Mouse (Mus musculus) hindbrain, embryonic 15.5 days (tissue): Measurements from ENCODE around the gene Pbdc1. TPM values are rescaled to one million over a fixed set of nuclear protein-coding genes. Genes with fewer than 3 reads are reported as not detected.
"Not testable (repeated sequence)": the region's sequence is repeated elsewhere in the genome, so short reads cannot be mapped to it uniquely, and the experiment has no call there.

Experiments used
- ATAC-seq: fragments of 200-750 bp; cut with Nextera tagmentation; 2 replicates; pipeline ENCODE4 v1.8.0; 2017; ENCODE audit warnings: low read depth, moderate number of reproducible peaks, moderate TSS enrichment; ENCODE audit not compliant: low FRiP score
- H3K27ac ChIP-seq: fragments of 300-500 bp; sonication (generic); replicated peaks from 2 replicates; pipeline ENCODE4 v1.5.1; 2015; ENCODE audit warnings: mild to moderate bottlenecking, inconsistent platforms
- H3K27me3 ChIP-seq: fragments of 300-500 bp; sonication (generic); 2 replicates; pipeline ENCODE4 v1.6.1; 2015; ENCODE audit warnings: control low read depth, inconsistent platforms
- H3K36me3 ChIP-seq: fragments of 300-500 bp; sonication (generic); 2 replicates; pipeline ENCODE4 v1.6.1; 2015; ENCODE audit warnings: control low read depth, inconsistent platforms
- H3K4me1 ChIP-seq: fragments of 300-500 bp; sonication (generic); replicated peaks from 2 replicates; pipeline ENCODE4 v1.6.1; 2015; ENCODE audit warnings: control low read depth, inconsistent platforms
- H3K4me2 ChIP-seq: fragments of 300-500 bp; sonication (generic); 2 replicates; pipeline ENCODE4 v1.6.1; 2015; ENCODE audit warnings: moderate library complexity, mild to moderate bottlenecking, inconsistent platforms
- H3K4me3 ChIP-seq: fragments of 300-500 bp; sonication (generic); 2 replicates; pipeline ENCODE4 v1.5.1; 2015; ENCODE audit warnings: mild to moderate bottlenecking, inconsistent platforms
- H3K9ac ChIP-seq: fragments of 300-500 bp; sonication (generic); 2 replicates; pipeline ENCODE4 v1.6.1; 2015; ENCODE audit warnings: inconsistent platforms
- H3K9me3 ChIP-seq: fragments of 300-500 bp; sonication (generic); 2 replicates; pipeline ENCODE4 v1.6.1; 2016; ENCODE audit warnings: control low read depth, inconsistent platforms
- WGBS: fragments of 180-500 bp; shearing (Covaris S2); methylation state at CpG from one replicate; pipeline ENCODE4 v1.1.7; 2015; 5-methylcytosine and 5-hydroxymethylcytosine counted together
- polyA plus RNA-seq: library from polyadenylated mRNA; unstranded; fragments of >200 nt; fragmentation: Nextera tagmentation; extraction: Ambion mirVana; gene quantifications from 2 replicates; pipeline ENCODE4 v1.2.1, GENCODE M21; 2015

The Pbdc1 gene
- polyA plus RNA-seq, 1 experiment from 2014 or later = 30.9 TPM

- ATAC-seq = peak; percentile 79
- H3K9me3 ChIP-seq = no peaks in the 10 kb centered on the region
- peaks cover 37% of the 10 kb centered on the region for H3K27me3 ChIP-seq
- H3K4me3 ChIP-seq = peak overlapping the region; percentile 69
- peak overlapping the region; percentile 64 for H3K4me2 ChIP-seq
- peak overlapping the region; percentile 86 for H3K9ac ChIP-seq
- 18% methylated on average over 38 of the region's 38 CpGs for WGBS
- H3K36me3 ChIP-seq = peaks cover 5% of the 10 kb centered on the region; the same call in 1 of the 2 replicates
- peak overlapping the region; percentile 91 for H3K27ac ChIP-seq
- peaks cover 17% of the 10 kb centered on the region for H3K4me1 ChIP-seq
These were observed 41.8 kb downstream of the Pbdc1 start for GRCm38 (mm10) chrX:105121227-105121865.

DNA sequence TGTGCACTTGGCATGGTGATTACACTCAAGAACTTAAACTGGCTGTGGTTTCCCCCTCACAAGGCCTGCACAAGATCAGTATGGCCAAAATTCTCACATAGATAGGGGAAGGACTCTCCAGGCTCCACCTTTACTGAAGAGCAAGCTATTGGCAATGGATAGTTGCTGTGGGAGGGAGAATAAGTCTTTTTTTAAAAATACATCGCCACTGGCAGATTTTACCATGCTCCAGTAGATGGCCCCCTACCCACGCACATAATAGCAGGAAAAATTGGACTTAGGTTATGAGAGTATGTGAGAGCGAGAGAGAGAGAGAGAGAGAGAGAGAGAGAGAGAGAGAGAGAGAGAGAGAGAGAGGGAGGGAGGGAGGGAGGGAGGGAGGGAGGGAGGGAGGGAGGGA, 45.3 kb downstream of the Pbdc1 start:
- ATAC-seq = no peak
- peaks cover 33% of the 10 kb centered on the region for H3K27me3 ChIP-seq
- peaks cover 5% of the 10 kb centered on the region; the same call in 1 of the 2 replicates for H3K36me3 ChIP-seq
- H3K9me3 ChIP-seq = no peaks in the 10 kb centered on the region
- 8% methylated on average over 2 of the region's 3 CpGs for WGBS
- no peak overlapping the region for H3K9ac ChIP-seq
- peaks cover 17% of the 10 kb centered on the region for H3K4me1 ChIP-seq
- no peak overlapping the region for H3K4me2 ChIP-seq
- no peak overlapping the region for H3K27ac ChIP-seq
- no peak overlapping the region for H3K4me3 ChIP-seq

GRCm38 (mm10) chrX:105151872-105152461, 72.4 kb downstream of the Pbdc1 start:
- H3K36me3 ChIP-seq = no peaks in the 10 kb centered on the region
- WGBS = 42% methylated on average over 13 of the region's 26 CpGs
- peak overlapping the region; percentile 44 for H3K4me2 ChIP-seq
- H3K9me3 ChIP-seq = no peaks in the 10 kb centered on the region
- no peaks in the 10 kb centered on the region for H3K4me1 ChIP-seq
- ATAC-seq = peak; percentile 45; the same call in 1 of the 2 replicates
- no peak overlapping the region for H3K27ac ChIP-seq
- H3K4me3 ChIP-seq = peak overlapping the region; percentile 21
- H3K9ac ChIP-seq = no peak overlapping the region
- peaks cover 19% of the 10 kb centered on the region for H3K27me3 ChIP-seq

- not testable (repeated sequence) for ATAC-seq, H3K36me3 ChIP-seq, H3K4me3 ChIP-seq, H3K27ac ChIP-seq, H3K4me1 ChIP-seq, H3K4me2 ChIP-seq, H3K9ac ChIP-seq, H3K9me3 ChIP-seq
- H3K27me3 ChIP-seq = peaks cover 12% of the 10 kb centered on the region
- 83% methylated on average over 6 of the region's 6 CpGs for WGBS
These were observed 85.5 kb downstream of the Pbdc1 start for GRCm38 (mm10) chrX:105165007-105165406.

Other genes starting within 250 kb of the Pbdc1 start
- 31.5 and 32.9 TPM in 2 replicates for gene Magee2, start 222.5 kb upstream of the Pbdc1 start, polyA plus RNA-seq
- gene Magee1, start 40.6 kb downstream of the Pbdc1 start, polyA plus RNA-seq = 234 and 241 TPM in 2 replicates